Mouse (Mus musculus) spleen, postnatal 4 days (tissue): ENCODE results near the gene Gclc.

ENCODE experiments used
- DNase-seq, 2 experiments: peaks; one replicate each; pipeline ENCODE4 v3.0.0; 2022; ENCODE audit warnings: low spot score in 2 of 2

Gene Gclc

DNA sequence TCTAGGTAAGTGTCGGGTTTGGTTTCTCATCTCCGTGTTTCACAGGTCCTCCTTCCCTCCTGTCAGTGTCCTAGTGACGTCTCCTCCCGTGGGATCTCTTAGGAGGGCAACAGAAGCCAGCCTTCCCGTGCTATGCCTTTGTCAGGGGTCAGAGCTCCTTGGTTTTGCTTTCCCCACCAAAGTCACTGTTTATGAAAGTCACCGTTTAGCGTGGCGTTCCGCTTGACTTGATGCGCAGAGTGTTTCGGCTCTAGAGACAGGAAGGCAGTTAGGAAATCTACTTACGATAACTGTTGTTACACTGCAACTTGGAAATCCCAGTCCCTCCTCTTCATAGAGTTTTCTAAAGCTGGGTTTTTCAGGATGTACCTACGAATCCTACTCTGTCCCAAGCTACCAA lies 28.7 kb downstream of the Gclc start:
- DNase-seq: no peak

DNA sequence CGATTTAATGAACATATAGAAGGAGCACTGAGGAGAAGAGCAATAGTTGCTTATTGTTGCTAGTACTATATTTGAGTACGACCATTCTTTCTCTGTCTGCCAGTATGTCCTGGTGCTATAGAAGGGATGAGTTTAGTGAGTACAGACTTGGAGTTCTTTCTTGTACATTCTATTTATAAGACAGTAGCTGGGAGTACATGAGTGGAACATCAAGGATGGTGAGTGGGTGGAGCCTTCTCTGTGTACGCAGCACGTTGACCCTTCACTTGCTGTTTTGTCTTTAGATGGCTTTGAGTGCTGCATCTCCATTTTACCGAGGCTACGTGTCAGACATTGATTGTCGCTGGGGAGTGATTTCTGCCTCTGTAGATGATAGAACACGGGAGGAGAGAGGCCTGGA lies 31.1 kb downstream of the Gclc start:
- no peak for DNase-seq

DNA sequence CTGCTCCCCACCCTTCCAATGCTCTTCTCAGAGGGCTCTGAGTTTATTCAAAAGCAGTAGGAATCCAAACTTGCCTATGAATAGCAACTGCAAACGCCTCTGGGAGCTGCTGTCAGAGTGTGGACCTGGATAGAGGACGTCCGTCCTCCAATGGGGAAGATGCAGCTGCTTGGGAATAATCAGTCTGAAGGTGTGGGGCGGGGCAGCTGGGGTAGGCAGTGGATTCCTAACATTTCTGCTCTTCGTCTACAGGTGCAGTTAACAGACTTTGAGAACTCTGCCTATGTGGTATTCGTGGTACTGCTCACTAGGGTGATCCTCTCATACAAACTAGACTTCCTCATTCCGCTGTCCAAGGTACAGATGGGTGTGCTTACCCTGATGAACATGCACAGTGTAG lies 33.6 kb downstream of the Gclc start:
- DNase-seq: no peak

DNA sequence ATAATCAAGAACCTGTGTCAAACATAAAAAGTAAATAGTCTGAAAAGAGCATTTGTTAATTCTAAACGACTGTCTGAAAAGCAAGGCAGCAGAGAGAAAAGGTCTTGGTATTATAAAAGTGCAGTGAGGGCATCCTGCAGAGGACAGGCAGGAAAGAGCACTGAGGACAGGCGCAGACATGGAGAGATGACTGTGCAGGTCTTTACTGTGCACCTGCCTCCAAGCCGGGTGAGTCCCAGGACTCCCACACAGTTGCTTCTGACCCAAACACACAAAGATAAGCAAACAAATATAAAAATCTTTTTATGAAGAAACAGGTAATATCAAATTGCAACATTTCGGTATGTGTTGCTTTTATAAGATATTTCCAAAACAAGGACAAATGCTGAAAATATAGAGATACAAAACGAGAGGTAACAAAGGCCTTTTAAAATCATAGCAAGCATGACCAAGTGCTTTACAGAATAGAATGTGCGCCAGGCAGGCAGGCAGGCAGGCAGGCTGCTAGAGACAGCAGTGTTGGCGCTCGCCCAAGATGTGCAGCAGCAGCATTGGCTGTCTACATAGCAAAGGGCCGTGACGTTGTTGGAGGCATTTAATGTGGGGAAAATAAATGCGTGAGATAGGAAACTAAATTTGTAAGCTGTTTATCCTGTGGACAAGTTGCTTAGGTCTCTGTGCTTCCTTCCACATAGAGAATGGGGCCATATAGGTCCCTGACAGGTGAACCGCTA lies 35.4 kb downstream of the Gclc start:
- no peak for DNase-seq

DNA sequence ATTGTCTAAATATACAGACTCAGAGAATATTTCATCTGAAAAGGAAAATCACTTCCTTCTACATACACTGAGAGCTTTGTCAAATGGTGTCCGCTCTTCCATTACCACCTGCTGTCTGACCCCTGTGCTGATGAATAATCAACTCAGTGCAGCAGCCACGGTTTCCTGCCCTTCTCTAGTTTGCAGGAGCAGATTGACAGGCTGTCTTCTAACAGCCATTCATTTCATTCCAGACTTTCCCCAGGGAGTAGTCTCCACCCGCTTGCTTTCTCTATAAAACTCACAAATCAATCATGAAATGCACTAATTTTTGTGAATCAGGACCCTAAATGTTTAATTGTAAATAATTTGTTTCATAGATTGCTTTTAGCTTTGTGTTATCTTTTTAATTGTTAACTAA lies 39.5 kb downstream of the Gclc start:
- DNase-seq: no peak

DNA sequence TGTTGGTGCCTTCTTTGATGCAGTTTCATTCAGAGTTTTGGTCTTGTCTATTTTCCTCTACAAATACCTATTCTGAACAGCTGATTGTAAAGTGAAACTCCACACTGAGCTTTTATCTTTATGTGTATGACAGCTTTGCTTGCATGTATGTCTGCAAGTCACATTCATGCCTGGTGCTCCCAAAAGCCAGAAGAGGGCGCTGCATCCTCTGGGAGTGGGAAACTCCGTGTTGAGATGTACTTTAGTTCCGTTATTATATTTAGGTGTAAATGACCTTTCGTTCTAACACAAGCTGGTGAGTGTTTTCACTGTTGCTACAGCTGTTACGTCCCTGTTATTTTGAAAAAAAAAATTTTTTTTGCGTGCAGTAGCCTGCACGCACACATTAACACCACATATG lies 48.1 kb downstream of the Gclc start:
- DNase-seq: peak in 1 of 2 experiments; percentile 26

DNA sequence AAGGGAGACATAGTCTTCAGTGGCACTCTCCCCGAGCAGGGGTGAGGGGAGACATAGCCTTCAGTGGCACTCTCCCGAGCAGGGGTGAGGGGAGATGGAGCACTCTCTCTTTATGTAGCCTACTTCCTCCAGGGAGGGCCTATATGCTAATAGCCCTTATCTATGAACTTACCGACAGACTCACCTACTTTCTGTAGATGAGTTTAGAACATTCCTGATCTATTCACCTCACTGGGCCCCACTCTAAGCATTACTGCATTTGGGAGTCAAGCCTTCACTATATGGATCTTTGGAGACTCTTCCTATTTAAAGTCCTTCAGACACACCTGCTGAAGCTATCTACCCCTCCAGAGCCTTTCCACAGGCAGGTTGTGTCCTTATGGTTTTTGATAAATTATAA lies 52.1 kb downstream of the Gclc start:
- DNase-seq: no peak

DNA sequence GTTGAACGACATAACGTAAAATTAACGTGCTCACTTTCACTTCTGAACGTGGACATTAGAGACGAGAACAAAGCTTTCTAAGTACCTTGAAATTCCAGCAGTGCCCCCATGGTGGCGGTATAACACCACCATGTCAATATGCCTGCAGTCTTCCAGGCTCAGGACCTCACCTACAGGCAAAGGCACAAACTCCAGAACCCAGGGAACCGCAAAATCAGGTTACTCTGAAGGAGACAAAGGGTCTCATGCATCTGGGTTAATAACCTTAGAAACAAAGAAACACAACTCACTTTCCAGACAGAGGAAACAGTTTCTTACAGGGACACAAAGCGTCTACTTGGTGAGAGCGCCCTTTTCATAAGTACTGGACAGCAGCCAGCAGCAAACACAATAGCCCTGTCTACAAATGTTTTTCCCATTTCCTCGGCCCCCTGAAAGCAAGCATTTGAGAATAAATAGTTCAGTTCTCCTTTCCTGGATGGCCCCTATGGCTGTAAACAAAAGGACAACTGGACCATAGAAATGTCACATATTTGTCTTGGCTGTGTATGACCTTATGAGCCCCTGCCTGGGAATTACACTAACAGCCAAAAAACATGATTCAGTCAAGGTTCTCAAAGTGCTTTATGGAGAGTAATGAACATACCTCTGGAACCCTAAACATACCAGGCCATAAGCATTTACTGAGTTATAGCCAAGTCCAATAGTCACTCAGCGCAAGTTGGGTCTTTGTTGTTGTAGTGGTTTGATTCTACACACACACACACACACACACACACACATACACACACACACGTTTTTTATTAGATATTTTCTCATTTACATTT lies 52.7 kb downstream of the Gclc start:
- peak; percentile 77 to 88 for DNase-seq

DNA sequence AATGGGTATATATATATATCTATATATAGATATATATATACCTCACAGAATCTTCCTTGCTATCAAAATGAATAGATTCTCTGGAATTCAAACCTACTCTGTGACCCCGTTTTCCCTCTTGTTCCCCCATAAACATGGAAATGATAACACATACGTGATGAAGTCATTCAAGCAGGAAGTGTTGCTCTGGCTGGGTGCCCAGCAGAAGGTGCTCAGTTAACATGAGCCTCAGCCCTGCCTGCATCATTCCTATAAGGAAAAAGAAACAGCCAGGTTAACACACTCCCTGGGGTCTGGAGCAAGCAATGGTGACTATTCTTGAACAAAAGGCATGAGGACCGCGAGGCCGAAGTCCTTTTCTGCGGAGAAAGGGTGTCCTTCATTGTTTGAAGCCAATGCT lies 54.1 kb downstream of the Gclc start:
- DNase-seq: no peak

DNA sequence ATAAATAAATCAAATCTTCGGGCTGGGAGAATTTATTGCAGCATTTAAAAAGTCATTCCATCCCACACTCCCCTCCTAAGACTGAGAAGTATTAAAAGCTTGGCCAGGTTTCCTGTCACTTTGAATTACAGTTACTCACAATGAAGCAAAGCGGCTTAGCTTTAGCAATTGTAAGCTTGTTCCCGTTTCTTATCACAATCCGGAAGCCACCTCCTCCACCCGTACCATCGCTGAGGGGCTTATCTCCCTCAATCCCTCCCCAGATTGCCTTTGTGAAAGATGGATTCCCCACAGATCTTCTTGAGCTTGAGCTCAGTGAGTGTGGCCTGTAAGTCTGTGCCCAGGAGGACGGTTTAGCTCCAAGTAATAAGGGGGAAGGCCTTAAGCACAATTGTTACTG lies 64.5 kb downstream of the Gclc start:
- DNase-seq: no peak

DNA sequence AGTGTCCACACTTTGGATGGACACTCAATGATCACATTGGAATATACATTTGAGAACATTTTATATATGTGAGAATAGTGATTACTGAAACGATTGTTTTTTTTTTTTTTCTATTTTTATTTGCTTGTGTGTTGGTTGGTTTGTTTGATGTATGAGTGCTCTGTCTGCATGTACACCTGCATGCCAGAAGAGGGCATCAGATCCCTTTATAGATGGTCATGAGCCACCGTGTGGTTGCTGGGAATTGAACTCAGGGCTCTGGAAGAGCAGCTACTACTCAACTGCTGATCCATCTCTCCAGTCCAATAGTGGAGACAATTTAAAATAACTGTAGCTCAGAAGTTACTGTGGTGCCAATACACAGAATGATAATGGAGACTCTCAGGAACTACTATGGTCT lies 65.0 kb downstream of the Gclc start:
- DNase-seq: no peak

DNA sequence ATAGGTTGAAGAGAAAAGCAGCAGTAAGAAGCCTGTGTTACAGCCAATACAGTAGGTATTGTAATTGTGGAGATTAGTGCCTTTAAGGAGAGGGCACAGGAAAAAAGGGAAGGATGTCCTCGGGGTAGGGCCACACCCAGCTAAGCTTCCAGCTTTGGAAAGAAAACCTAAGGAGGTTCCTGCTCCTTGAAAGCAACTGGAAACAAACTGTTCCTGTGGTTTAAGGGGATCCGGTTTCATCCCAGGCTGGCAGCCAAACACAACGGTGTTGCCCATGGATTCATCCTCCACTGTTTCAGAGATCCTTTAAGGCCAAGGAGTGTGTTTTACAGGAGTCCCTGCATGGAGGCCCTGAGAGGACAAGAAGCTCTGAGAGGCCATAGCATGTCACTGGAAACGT lies 66.5 kb downstream of the Gclc start:
- DNase-seq: no peak

DNA sequence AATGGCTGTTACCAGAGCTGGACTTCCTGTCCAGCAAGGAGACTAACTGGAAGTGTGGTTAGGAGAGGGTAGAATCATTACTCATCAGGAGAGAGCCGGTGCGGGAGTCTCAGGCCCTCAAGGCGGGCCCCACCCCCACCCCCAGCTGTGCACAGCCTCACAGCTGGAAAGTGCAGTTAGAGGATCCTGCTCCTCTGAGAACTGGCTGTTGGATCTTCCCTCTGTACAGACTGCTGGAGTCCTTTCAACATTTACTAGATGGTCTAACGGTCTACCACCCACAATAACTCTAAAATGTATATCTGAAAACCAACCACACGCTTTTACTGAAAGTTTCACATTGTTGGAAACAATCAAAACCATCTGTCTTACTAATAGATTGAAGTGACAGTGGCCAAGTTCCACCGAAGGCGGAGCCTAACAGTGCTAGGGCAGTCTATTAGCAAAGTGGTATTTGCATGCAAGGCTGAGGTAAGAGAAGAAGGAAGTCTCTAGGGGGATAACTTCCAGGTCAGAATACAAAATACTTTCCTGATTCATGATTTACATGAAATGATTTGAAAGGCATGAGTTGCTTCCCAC lies 71.1 kb downstream of the Gclc start:
- DNase-seq: no peak

DNA sequence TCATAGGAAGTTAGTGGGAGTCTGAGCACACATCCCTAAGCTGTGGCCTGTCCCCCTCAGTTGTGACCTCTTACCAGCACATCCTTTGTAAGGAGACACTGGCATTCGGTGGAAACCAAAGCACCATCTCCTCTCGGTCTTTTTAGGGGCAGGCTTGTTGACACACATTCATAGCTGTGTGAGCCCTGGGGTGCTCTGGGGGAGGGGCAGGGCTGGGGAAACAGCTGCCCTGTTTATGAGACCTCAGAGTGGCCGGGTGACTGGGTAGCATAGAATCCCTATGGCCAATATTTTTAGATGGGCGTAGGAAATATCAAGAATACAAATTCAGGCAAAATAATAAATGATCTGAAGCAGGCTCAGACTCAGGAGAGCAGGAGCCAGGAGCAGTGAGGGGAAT lies 71.9 kb downstream of the Gclc start:
- no peak for DNase-seq

DNA sequence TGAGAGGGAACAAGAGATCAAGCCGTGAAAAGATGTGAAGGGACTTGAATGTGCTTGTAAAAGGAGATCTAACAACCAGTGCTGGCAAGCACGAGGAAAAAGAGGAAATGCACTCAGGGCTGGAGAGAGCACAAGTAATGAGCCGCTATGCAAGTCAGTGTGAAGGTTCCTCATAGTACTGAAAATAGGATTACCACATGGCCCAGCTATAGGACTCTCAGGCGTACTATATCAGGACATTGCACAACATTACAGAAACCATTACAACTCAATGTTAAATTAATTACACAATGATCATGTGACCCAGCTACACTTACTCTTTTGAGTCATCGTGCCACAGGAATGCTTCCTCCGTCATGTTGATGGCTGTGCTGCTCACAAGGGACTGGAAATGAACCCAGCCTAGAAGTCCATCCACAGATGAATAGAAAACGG lies 74.2 kb downstream of the Gclc start:
- peak in 1 of 2 experiments; percentile 20 for DNase-seq

DNA sequence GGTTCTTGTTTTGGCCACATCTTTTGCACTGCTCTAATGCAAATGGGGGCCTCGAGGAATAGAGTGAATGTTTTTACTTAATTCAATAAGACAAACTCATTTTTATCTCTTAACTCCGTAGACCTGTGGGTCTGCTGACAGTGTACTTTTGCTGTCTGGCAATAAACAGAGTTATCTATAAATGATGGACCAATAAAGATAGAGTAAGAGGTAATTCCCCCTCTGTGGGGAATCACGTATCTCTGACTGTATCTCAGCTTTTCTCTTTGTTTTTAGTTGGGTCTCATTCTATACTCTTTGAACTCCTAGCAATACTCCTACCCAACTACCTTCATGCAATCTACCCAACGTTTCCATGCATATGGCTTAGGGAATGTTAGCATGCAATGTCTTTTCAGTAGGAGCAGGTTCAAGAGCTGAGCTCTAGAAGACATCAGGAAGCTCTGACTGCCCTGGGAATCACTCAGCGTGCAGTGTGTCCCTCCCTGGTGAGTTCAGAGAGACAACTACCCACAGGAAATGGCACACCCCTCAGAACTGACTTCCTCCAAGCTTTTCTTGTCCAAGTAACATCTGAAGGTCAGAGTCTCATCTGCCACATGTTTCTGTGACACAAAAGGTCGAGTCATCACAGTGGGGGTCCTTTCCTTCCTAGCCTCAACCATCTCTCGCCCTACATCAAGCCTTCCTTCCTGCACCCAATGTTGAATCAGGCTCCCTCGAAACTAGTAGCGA lies 80.1 kb downstream of the Gclc start:
- no peak for DNase-seq

DNA sequence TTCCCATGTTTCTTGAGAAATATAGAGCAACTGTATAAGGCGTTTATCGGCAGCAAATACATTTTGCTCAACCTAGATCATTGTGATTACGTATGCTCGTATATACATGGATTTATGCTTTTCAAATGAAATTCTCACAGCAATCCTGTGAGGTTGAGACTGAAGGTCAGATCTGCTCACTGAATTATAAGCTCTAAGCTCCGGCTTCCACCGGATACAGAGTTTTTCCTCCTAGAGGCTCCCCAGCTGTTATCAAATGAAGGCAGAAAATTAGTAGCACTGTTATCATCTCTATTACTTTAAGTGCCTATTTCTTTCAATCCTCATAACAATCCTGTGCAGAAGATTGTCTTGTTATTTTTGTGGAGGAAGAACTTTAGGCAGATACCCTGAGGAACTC lies 80.8 kb downstream of the Gclc start:
- no peak for DNase-seq

DNA sequence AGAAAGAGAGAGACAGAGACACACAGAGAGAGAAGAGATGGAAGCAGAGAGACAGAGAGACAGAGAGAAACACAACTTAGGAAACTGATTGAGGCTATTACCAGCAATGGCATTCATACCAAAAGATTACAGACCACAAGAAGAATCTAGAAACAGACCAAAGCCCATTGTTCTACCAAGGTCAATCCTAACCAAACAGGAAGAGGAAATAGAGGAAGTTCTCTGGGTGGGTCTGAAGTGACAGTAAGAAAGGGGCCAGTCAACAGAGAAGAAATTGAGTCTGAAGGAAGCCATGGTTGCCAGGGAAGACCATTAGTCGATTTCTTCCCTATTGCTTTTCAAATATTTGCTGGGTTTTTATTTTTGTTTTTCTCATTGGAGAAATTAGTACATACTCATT lies 81.4 kb downstream of the Gclc start:
- DNase-seq: no peak

DNA sequence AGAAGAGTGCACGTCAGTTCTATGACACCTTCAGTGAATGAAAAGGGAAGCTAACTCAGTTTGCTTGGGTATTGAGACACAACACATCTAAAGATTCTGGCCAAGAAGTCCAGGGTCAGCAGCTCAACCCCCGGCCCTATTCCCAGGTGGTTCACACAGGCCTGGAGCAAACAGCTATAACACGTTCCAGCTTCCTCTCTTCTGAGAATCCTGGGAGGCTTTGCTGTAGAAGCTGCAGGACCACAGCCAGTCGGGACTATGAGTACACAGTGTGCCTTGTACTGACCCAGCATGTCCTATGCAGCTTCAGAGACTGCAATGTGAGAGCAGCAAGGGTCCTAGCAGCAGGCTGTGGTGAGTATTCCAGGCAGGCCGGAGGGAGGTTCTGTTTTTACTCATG lies 84.3 kb downstream of the Gclc start:
- DNase-seq: no peak
